Mouse (Mus musculus) forelimb bud, embryonic 11.5 days (tissue): ENCODE results near the gene Ppp1r10.
"Not testable (repeated sequence)": the region's sequence is repeated elsewhere in the genome, so short reads cannot be mapped to it uniquely, and the experiment has no call there.

Experiments used
- DNase-seq: peaks from one replicate; pipeline ENCODE4 v3.0.0-alpha.2; 2012; ENCODE audit warnings: low read depth, low spot score

Ppp1r10 gene

GRCm38 (mm10) chr17:35930627-35931026 lies 14.4 kb downstream of the Ppp1r10 start:
- DNase-seq, result no peak

- DNase-seq, result no peak
Observed at GRCm38 (mm10) chr17:35932608-35933007, 16.4 kb downstream of the Ppp1r10 start.

GRCm38 (mm10) chr17:35935763-35936162 lies 19.5 kb downstream of the Ppp1r10 start:
- DNase-seq, result not testable (repeated sequence)

DNA sequence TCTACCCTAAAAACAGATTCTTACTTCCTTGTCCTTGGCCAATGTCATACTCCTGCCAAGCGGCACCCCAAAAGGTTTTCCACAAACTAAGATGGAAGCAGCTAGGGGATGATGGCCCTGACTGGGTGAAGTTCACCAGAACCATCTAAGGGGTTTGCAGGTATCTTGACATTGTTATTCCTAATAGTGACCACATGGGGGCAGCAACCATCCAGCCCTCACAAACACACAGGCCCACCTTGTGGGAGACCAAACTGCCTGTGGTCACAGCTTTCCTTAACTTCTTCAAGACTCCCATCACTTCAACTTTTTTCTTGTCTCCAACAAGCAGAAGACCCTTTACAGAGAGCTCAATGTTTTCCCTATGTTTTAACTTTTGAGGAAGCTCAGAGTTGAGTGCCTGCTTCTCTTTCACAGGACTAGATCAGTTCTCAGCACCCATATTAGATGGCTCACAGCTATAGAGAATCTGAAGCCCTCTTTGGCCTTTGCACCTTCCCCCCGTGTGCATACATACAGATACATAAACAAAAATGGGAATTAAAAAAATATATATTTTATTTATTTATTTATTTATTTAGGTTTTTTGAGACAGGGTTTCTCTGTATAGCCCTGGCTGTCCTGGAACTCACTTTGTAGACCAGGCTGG lies 21.6 kb downstream of the Ppp1r10 start:
- DNase-seq, result peak; percentile 74

- DNase-seq, result no peak
Observed at GRCm38 (mm10) chr17:35939108-35939507, 22.9 kb downstream of the Ppp1r10 start.

DNA sequence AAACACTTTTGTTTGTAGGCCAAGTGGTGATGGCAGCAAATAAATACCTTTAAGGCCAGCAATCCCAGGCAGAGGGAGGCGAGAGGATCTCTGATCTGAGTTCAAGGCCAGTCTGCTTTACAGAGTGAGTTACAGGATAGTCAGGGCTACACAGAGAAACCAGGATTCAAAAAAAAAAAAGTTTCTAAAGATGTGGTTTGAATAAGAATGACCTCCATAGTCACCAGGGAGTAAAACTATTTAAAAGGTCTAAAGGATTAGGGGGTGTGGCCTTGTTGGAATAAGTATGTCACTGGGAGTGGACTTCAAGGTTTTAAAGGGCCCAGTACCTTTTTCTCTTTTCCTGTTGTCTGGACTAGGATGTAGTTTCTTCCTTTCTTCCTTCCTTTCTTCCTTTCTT lies 23.7 kb downstream of the Ppp1r10 start:
- no peak for DNase-seq

GRCm38 (mm10) chr17:35950946-35951345 lies 34.7 kb downstream of the Ppp1r10 start:
- DNase-seq, result not testable (repeated sequence)

GRCm38 (mm10) chr17:35952559-35952958 lies 36.3 kb downstream of the Ppp1r10 start:
- not testable (repeated sequence) for DNase-seq

DNA sequence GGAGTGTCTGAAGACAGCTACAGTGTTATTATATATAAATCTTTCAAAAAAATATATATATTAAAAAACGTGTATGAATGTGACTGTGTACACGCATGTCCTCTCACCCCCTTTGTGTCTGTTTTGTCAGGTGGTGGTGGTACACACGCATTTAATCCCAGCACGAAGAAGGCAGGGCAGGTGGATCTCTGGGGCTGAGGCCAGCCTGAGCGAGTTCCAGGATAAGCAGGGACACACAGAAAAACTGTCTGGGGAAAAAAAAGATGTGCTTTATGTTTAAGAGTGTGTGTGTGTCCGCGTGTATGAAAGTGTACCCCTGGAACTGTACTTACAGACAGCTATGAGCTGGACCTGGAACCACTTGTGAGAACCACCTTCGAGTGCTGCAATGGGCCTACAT lies 38.4 kb downstream of the Ppp1r10 start:
- no peak for DNase-seq

GRCm38 (mm10) chr17:35958533-35959223 lies 42.4 kb downstream of the Ppp1r10 start:
- DNase-seq, result no peak

- no peak for DNase-seq
Observed at GRCm38 (mm10) chr17:35963279-35963678, 47.0 kb downstream of the Ppp1r10 start.

DNA sequence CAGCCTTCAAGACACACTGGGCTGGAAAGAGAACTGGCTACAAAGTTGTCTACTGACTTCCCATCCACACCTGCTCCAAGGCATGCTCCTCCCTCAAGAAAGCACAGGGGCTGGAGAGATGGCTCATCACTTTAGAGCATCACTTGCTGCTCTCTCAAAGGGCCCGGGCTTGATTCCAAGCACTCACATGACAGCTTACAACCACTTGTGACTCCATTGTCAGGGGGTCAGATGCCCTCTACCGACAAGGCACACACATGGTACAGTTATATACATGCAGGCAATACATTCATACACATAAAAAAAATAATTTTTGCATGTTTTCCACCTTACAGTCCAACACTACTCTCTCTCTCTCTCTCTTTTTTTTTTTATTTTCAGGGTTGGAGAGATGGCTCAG lies 51.4 kb downstream of the Ppp1r10 start:
- no peak for DNase-seq

DNA sequence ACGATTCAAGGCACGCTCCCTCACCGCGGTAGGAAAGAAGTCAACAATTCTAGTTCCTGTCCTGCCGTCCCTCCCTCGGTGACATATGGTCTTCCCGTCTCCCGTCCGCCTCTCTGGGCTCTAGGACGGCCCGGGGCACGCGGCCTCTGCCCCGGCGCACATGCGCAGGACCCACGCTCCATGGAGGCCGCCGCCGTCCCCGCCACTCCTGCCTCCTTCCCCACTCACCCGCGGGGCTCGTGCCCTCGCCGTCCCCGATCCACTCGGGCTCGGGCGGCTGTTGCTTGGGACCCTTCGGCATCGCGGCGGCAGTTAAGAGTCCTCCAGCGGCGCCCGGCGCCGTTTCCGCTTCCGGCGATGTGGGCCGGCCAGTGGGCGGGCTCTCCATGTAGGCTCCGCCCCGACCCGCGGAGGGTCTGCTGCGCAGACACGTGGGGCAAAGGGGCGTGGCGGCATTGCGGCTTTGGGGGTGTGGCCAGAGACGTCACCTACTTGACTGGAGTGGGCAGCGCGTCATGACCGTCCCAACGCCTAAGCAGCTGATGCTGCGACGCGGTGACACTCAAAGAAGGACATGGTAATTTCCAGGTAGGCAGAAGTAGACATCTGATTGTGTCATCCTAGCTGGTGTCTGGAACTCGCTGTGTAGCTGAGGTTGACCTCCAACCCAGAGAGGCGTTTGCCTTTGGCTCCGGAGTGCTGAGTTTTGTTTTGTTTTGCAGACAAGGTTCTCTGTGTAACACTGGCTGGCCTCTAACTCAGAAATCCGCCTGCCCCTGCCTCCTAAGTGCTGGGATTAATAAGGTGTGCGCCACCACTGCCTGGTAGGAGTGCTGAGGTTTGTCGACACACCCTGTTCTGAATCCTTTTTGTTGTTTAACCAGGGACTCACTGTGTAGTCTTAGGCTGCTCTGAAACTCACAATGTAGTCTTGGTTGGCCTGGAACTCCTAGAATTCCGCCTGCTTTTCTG lies 53.5 kb downstream of the Ppp1r10 start, which contains the start of gene Abcf1:
Abcf1 (minus strand) TSS at position 344 of the 972 bp plus-strand sequence.
- peak; percentile 96 for DNase-seq

GRCm38 (mm10) chr17:35972131-35972530 lies 55.9 kb downstream of the Ppp1r10 start:
- no peak for DNase-seq

DNA sequence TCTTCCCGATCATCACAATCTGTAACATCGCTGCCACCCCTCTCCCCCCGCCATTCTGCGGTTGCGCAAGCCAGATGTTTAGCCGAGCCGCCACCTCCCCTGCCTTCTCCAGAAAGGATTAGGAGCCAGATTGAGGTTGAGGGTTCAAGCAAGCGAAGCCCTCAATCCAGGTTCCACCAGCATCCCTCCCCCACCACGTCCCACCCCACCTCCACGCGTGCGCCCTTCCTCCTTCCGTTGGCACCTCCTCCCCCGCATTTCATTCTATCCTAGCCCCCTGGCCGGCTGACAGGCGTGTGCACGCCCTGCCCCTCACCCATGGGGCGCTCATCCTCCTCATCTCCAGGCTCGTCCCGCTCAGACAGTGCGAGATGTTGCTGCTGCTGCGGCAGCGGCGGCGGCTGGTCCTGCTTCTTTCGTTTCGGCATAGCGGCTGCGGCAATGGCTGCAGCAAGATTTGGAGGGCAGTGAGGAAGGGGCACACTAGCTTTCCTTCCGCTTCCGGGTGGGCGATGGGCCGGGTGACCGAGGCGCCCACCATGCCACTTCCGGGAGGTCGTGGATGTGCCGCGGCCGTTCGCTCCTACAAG lies 62.7 kb downstream of the Ppp1r10 start:
- DNase-seq, result peak; percentile 84

DNA sequence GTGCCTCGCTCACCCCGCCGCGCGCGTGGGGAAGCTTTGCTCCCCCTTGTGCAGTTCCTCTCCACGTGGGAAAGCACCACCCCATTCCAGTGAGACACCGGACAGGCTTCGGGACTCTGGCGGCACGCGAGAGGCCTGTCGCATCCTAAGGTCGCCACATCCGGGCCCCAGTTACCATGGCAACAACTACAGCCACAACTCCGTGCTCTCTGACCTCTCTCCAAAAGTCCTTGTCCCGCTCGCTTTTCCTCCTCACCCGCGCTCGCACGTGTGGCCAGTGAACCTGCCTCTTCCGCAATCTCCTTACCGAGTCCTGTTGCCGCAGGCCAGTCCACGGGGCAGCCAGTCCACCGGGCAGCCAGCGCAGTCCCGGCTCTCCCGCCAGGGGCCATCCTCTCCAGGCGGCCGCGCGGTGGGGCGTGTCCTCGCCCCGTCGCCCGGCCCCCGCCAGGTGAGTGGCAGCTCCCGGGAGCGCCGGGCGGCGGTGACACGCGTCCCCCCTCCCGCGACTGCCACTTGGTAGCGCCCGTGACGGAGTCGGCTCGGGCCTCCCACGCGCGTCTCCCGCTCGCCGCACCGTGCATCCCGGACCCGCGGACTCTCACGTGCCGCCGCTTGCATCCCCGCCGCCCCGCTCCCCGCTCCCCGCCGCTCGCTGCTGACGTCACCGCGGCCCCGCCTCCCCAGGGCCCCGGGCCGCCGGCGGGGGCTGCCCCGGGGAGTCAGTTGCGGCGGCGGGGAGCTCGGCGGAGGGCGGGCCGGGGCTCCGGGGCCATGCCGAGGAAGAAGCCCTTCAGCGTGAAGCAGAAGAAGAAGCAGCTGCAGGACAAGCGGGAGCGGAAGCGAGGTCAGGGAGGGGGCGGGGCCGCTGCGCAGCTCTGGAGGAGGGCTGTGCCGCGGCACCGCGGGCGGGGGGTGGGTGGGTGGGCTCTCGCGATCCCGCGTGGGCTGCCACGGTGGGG lies 63.4 kb downstream of the Ppp1r10 start, which contains the start of the genes Gnl1 and Prr3:
Gnl1 (plus strand) TSS at position 451 of the 962 bp plus-strand sequence.
Prr3 (minus strand) TSS at position 836 of the 962 bp plus-strand sequence.
- DNase-seq, result peak; percentile 90

DNA sequence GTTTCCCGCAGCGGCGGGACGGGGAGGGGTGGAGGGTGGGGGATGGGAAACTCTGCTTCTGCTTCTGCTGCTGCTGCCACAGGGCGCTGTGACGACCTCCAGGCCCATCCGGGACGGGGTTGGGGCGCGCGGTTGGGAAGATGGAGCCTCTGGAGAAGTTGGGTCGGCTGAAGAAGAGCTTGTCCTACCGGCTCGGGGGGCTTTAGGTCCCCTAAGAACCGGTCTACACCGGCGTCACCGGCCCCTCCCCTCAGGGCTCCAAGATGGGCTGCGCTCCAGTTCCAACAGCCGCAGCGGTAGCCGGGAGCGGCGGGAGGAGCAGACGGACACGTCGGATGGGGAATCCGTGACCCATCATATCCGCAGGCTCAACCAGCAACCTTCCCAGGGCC lies 64.1 kb downstream of the Ppp1r10 start:
- peak; percentile 10 for DNase-seq

- DNase-seq, result no peak
Observed at GRCm38 (mm10) chr17:35981776-35982175, 65.5 kb downstream of the Ppp1r10 start.
